Mouse (Mus musculus) liver, postnatal 0 days (tissue): ENCODE data around the gene Zfp184. TPM values are rescaled to one million over a fixed set of nuclear protein-coding genes. Genes with fewer than 3 reads are reported as not detected.
A peak's percentile ranks its signal among the peaks of the same experiment; 100 is the strongest.

ENCODE experiments used
- ATAC-seq: fragments of 200-750 bp; cut with Nextera tagmentation; 2 replicates; pipeline ENCODE4 v1.8.0; 2017; ENCODE audit warnings: mild to moderate bottlenecking, moderate library complexity
- DNase-seq: peaks from one replicate; pipeline ENCODE4 v3.0.0-alpha.2; 2016
- H3K27ac ChIP-seq: fragments of 300-500 bp; sonication (generic); 2 replicates; pipeline ENCODE4 v1.5.1; 2014; ENCODE audit warnings: antibody characterized with exemption, moderate library complexity, mild to moderate bottlenecking, low read depth
- H3K27me3 ChIP-seq: fragments of 300-500 bp; sonication (generic); 2 replicates; pipeline ENCODE4 v1.6.1; 2014; ENCODE audit warnings: low read length, control low read depth, mixed read lengths; ENCODE audit not compliant: insufficient read depth
- H3K36me3 ChIP-seq: fragments of 300-500 bp; sonication (generic); replicated peaks from 2 replicates; pipeline ENCODE4 v1.6.1; 2014; ENCODE audit warnings: mild to moderate bottlenecking, control low read depth, low read length, moderate library complexity, mixed read lengths; ENCODE audit not compliant: insufficient read depth
- H3K4me1 ChIP-seq: fragments of 300-500 bp; sonication (generic); 2 replicates; pipeline ENCODE4 v1.6.1; 2014; ENCODE audit warnings: antibody characterized with exemption, mild to moderate bottlenecking, control low read depth; ENCODE audit not compliant: insufficient read depth
- H3K4me2 ChIP-seq: fragments of 300-500 bp; sonication (generic); 2 replicates; pipeline ENCODE4 v1.6.1; 2014; ENCODE audit warnings: low read depth, mild to moderate bottlenecking, low read length, moderate library complexity, mixed read lengths
- H3K4me3 ChIP-seq: fragments of 300-500 bp; sonication (generic); 2 replicates; pipeline ENCODE4 v1.5.1; 2014; ENCODE audit warnings: low read depth, low read length
- H3K9ac ChIP-seq: fragments of 300-500 bp; sonication (generic); replicated peaks from 2 replicates; pipeline ENCODE4 v1.6.1; 2014; ENCODE audit warnings: mild to moderate bottlenecking, moderate library complexity
- H3K9me3 ChIP-seq: fragments of 300-500 bp; sonication (generic); 2 replicates; pipeline ENCODE4 v1.6.1; 2016; ENCODE audit warnings: mild to moderate bottlenecking, control low read depth, low read length, mixed read lengths
- CTCF ChIP-seq: sonication (generic); IDR thresholded peaks from 2 replicates; pipeline ENCODE4 v1.5.1; 2016; ENCODE audit warnings: antibody characterized with exemption, low read depth
- EP300 ChIP-seq: IDR thresholded peaks from 2 replicates; pipeline ENCODE4 v1.6.1; 2016; ENCODE audit warnings: antibody characterized with exemption, low read depth, mild to moderate bottlenecking
- WGBS: fragments of 180-500 bp; shearing (Covaris S2); extraction: QIAGEN DNeasy Blood & Tissue Kit; methylation state at CpG from one replicate; pipeline ENCODE4 v1.1.7; 2014; ENCODE audit not compliant: insufficient replicate concordance; 5-methylcytosine and 5-hydroxymethylcytosine counted together
- polyA plus RNA-seq: library from polyadenylated mRNA; unstranded; fragments of >200 nt; fragmentation: Nextera tagmentation; extraction: Ambion mirVana; gene quantifications from 2 replicates; pipeline ENCODE4 v1.2.1, GENCODE M21; 2015

Zfp184 gene
- polyA plus RNA-seq, 1 experiment from 2014 or later, result 0.32 TPM

- peak overlapping the region; percentile 46 for H3K4me3 ChIP-seq
- TF ChIP-seq EP300 (no peak), CTCF (no peak)
- peak overlapping the region; percentile 55; the same call in 1 of the 2 replicates for H3K9ac ChIP-seq
- no peaks in the 10 kb centered on the region for H3K36me3 ChIP-seq
- no peaks in the 10 kb centered on the region for H3K9me3 ChIP-seq
- peak; percentile 72 for DNase-seq
- no peak overlapping the region for H3K27ac ChIP-seq
- peaks cover 4% of the 10 kb centered on the region for H3K27me3 ChIP-seq
- ATAC-seq, result peak; percentile 81
- H3K4me2 ChIP-seq, result peak overlapping the region; percentile 77
- H3K4me1 ChIP-seq, result peaks cover 29% of the 10 kb centered on the region
- under 1% methylated on average over 38 of the region's 38 CpGs for WGBS
Measured at GRCm38 (mm10) chr13:21918570-21919419, 26.1 kb upstream of the Zfp184 start.

DNA sequence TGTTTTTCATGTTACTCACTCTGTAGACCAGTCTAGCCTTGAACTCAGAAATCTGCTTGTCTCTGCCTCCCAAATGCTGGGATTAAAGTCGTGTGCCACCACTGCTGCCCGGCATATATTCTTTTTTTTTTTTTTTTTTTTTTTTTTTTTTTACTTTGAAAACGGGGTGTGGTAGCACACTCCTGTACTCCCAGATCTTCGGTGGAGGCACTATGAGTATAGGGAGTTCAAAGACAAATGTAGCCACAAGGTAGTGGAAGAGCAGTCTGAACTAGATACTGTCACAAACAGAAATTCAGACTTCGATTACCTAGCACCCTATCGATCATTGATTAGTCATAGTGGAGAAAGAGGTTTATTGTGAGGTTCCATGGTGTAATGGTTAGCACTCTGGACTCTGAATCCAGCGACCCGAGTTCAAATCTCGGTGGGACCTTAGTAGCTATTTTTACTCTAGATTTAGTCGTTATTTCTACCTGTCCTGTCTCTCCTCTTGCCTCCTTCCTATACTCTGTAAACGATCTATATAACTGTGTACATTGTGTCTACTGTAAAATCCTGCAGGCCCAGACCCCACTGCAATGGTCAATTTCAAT is 25.0 kb upstream of the Zfp184 start:
- peaks cover 22% of the 10 kb centered on the region for H3K4me1 ChIP-seq
- no peak overlapping the region for H3K9ac ChIP-seq
- peak overlapping the region; percentile 77 for H3K4me2 ChIP-seq
- no peak for DNase-seq
- H3K27me3 ChIP-seq, result peaks cover 4% of the 10 kb centered on the region
- H3K9me3 ChIP-seq, result no peaks in the 10 kb centered on the region
- TF ChIP-seq EP300, result no peak
- no peak for TF ChIP-seq CTCF
- no peak for ATAC-seq
- no peak overlapping the region for H3K27ac ChIP-seq
- H3K4me3 ChIP-seq, result 0 out of 2 replicates have a peak overlapping the region, but pooled peaks have one; percentile 46
- H3K36me3 ChIP-seq, result no peaks in the 10 kb centered on the region
- WGBS, result 4% methylated on average over 11 of the region's 11 CpGs

DNA sequence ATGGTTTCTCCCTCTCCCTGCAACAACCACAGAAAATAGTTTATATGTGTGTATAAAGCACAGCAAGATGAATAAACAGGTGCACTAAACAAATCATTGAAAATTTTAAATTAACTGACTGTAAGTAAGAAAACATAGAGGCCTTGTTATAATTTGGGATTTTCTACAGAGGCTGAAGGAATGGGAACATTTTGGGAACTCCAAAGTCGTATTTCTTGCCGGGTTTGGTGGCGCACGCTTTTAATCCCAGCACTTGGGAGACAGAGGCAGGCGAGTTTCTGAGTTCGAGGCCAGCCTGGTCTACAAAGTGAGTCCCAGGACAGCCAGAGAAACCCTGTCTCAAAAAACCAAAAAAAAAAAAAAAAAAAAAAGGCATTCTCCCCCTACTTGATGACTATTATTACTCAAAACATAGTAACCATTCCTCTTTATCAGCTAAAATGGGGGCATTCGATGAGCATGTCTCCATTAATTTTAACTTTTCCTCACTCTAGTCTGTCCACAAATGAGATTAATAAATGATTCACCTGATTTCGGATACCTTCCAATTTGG is 24.1 kb upstream of the Zfp184 start:
- Histone ChIP-seq H3K4me2 (no peak overlapping the region), H3K27me3 (peaks cover 4% of the 10 kb centered on the region), H3K9ac (no peak overlapping the region), H3K36me3 (no peaks in the 10 kb centered on the region), H3K4me3 (no peak overlapping the region), H3K27ac (no peak overlapping the region), H3K4me1 (peaks cover 18% of the 10 kb centered on the region), H3K9me3 (no peaks in the 10 kb centered on the region)
- TF ChIP-seq EP300 (no peak), CTCF (no peak)
- ATAC-seq, result no peak
- 48% methylated on average over 8 of the region's 8 CpGs for WGBS
- no peak for DNase-seq

- no peak overlapping the region for H3K4me2 ChIP-seq
- peaks cover 8% of the 10 kb centered on the region; the same call in 1 of the 2 replicates for H3K4me1 ChIP-seq
- ATAC-seq, result no peak
- no peaks in the 10 kb centered on the region for H3K36me3 ChIP-seq
- no peak overlapping the region for H3K9ac ChIP-seq
- no peak for TF ChIP-seq CTCF
- no peak for TF ChIP-seq EP300
- no peak overlapping the region for H3K27ac ChIP-seq
- no peaks in the 10 kb centered on the region for H3K27me3 ChIP-seq
- no peaks in the 10 kb centered on the region for H3K9me3 ChIP-seq
- no peak for DNase-seq
- H3K4me3 ChIP-seq, result no peak overlapping the region
Measured at GRCm38 (mm10) chr13:21923417-21923816, 21.5 kb upstream of the Zfp184 start.

- Histone ChIP-seq H3K4me3 (no peak overlapping the region), H3K4me2 (no peak overlapping the region), H3K27me3 (no peaks in the 10 kb centered on the region), H3K36me3 (no peaks in the 10 kb centered on the region), H3K9ac (no peak overlapping the region), H3K9me3 (no peaks in the 10 kb centered on the region), H3K27ac (no peak overlapping the region), H3K4me1 (peaks cover 8% of the 10 kb centered on the region)
- peak; percentile 43 for ATAC-seq
- TF ChIP-seq EP300 (no peak), CTCF (no peak)
- 11% methylated on average over 21 of the region's 21 CpGs for WGBS
- no peak for DNase-seq
Measured at GRCm38 (mm10) chr13:21924734-21925335, 20.1 kb upstream of the Zfp184 start.

DNA sequence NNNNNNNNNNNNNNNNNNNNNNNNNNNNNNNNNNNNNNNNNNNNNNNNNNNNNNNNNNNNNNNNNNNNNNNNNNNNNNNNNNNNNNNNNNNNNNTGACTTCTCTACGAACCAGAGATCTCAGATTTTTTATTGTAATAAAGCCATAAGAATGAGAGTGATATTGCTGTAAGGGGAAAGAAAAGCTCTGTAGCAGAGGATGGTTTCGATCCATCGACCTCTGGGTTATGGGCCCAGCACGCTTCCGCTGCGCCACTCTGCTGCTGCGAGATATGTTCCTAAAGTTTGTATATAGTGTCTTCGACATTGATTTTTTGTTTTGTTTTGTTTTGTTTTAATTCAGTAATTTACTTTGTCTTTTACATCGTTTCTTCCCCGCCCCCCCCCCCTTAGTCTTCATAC is 13.9 kb upstream of the Zfp184 start:
- 42% methylated on average over 10 of the region's 10 CpGs for WGBS
- H3K36me3 ChIP-seq, result no peaks in the 10 kb centered on the region
- no peak overlapping the region for H3K4me2 ChIP-seq
- H3K27ac ChIP-seq, result no peak overlapping the region
- H3K4me1 ChIP-seq, result peaks cover 8% of the 10 kb centered on the region
- TF ChIP-seq CTCF (no peak), EP300 (no peak)
- no peak overlapping the region for H3K9ac ChIP-seq
- ATAC-seq (no peak), DNase-seq (no peak)
- no peak overlapping the region for H3K4me3 ChIP-seq
- no peaks in the 10 kb centered on the region for H3K27me3 ChIP-seq
- no peaks in the 10 kb centered on the region for H3K9me3 ChIP-seq
